Mouse (Mus musculus) liver (tissue): ENCODE data around the gene Gpx3.
"Not testable (repeated sequence)": the region's sequence is repeated elsewhere in the genome, so short reads cannot be mapped to it uniquely, and the experiment has no call there.

Experiments used
- DNase-seq: peaks from one replicate; pipeline ENCODE4 v3.0.0-alpha.2; 2020; ENCODE audit warnings: mixed read lengths

The Gpx3 gene

GRCm38 (mm10) chr11:54940056-54940455 is 37.8 kb downstream of the Gpx3 start:
- no peak for DNase-seq

DNA sequence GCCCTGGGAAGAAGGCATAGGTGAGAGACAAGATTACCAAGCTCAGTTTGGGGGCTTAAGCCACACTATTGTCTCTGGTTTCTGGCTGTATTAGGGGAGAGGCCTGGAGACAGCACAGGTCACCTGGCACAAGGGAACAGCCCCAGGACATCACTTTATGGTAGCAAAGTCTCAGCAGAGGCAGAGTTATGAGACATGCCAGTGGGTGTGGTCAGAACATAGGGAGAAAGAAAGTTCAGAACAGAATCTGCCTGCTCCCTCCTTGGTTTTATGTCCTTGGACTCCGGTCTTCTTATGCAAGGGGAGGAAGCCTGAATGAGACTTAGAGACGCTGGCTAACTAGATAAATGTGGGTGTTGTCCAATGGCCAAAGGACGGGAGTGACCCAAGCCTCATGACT is 42.4 kb downstream of the Gpx3 start:
- DNase-seq, result no peak

- no peak for DNase-seq
These were observed 47.5 kb downstream of the Gpx3 start for GRCm38 (mm10) chr11:54949717-54950116.

- DNase-seq, result no peak
These were observed 48.4 kb downstream of the Gpx3 start for GRCm38 (mm10) chr11:54950684-54951083.

DNA sequence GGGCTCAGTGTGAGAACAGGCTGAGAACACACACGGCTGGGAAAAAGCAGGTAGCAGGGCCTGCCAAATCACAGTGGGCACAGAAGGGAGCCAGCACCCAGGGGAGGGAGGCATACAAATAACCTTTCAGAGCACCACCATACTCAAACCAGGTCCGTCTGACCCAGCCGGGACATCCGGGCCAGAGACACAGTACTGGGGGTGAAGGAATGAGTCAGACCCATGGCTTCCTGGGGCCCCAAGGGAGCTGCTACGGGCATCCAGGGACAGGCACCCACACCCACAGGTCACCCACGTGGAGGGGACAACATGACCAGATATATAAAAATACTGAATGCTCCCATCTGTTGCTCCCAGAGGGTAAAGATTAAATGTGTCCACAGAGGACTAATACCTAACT is 50.4 kb downstream of the Gpx3 start:
- no peak for DNase-seq

DNA sequence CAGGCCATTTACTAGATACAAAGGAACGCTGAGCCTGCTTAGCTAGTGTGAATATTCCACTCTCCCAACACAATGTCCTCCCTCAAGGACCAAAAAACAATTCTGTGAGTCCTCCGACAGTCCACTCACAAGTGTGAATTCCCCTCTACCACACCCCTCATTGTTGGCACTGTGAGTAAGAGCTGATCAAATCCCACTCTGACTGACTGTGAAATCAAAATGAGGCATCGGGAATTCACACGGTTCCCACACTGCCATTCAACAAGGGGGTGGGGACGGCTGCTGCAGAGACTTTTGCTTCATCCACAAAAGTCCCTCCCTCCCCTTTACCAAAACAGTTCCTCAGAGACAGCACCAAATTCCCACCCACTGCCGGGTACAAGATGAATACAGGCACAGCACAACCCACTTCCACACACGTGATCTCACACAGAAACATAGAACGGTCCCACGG is 51.8 kb downstream of the Gpx3 start:
- no peak for DNase-seq

DNA sequence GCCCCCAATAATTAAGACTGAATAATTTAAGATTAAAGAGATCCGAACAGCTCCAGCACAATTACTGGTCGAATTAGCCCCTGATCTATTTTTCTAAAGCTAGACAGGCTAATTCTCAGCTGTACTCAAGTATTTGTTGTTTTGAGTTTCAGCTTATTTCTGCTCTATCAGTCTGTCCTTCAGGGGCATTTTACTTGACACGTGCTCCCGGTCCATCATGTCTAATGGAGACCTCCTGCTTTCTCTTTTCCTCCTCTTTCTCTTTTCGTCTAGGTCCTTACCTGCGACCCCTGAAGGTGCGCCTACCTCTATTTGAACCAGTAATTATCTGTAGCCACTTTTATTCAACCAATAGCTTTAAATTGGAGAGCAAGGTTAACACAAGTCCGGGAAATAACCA is 52.5 kb downstream of the Gpx3 start:
- no peak for DNase-seq

- not testable (repeated sequence) for DNase-seq
These were observed 53.1 kb downstream of the Gpx3 start for GRCm38 (mm10) chr11:54955400-54955734.

DNA sequence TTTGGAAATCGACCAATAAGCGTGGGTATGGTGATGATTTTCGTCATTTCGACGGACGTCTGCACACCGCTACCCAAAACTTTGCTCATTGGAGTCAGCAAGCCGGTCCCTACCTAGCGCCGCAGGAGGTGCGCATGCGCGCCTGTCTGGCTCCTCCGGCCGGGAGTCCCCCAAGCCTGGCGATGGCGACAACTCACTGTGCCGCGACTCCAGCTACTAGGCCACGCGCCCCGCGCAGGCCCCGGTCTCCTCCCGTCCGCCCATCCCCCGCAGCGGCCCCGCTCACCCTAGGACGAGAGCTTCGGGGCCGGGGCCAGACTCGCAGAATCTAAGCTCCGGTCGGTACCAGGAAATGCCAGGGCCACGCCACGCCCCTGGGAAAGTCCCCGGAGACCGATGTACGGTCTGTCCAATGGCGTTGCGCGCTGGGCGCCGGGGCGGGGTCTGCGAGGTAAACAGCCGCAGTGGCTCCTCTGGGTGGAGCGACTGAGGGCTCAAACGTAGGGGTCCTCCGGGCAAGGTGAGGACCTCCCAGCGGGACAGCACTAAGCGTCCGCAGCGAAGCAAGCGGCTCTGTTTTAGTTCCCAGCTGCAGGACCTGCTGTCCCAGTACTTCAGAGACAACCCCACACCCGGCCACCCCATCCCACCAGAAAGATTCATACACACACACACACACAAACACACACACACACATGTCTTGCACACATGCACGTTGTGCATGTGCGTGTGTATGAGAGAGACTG is 53.7 kb downstream of the Gpx3 start:
- DNase-seq, result peak; percentile 99

- no peak for DNase-seq
These were observed 54.7 kb downstream of the Gpx3 start for GRCm38 (mm10) chr11:54956912-54957311.

DNA sequence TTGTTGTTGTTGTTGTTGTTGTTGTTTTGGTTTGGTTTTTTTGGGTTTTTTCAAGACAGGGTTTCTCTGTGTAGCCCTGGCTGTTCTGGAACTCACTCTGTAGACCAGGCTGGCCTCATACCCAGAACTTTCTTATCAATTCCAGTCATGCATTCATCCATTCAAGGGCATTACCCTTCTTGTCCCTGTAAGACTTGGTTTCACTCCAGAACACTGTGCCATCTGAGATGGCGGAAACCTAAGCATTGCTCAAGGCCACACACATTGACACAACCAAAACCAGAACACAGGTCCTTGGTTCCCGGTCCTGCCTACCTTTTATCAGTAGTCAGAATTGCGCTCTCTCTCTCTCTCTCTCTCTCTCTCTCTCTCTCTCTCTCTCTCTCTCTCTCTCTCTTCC is 55.5 kb downstream of the Gpx3 start:
- not testable (repeated sequence) for DNase-seq

- DNase-seq, result no peak
These were observed 56.4 kb downstream of the Gpx3 start for GRCm38 (mm10) chr11:54958571-54959073.
